Mouse (Mus musculus): ENCODE measurements around the gene Mtmr6. TPM values are rescaled to one million over a fixed set of nuclear protein-coding genes. Genes with fewer than 3 reads are reported as not detected.

Gene Mtmr6
- polyA plus RNA-seq, 1 experiment, result 18.6 TPM

DNA sequence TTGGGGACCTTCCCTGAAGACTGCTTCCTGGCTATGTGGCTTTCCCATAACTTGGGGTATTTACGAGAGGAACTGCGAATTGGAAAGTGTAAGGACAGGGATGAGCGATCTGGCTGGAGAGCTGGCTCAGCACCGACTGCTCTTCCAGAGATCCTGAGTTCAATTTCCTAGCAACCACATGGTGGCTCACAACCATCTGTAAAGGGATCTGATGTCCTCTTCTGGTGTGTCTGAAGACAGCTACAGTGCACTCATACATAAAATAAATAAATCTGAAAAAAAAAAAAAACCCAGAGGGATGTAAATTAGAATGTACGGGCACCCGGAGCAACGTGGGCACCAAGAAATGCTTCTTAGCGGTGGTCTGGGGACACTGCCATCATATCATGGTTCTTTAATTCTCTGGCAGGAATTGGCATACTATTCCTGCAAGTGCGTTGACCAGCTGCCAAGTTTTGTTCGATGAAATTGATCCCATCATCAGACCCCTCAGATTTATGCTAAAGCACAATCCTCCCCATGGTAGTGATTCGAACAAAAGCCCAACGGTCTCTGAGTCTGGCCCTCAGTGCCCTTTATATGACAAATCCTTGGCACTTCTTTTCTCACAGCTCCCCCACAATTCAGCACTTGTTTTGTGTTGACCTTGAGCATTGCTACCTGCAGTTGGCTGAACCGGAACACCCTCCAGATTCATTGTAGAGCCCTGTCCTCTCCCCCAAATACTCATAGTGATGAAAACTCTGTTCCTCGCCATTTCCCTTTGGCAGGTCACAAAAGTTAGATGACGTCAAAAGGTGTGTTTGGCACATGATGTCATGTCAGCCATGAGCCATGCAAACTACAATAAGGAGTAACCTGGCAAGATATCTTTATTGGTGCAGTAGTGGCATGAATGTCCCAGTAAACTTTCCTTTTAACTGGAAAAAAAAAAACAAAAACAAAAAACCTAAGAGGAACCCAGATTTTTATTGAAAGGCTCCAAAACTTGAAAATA lies 12.7 kb upstream of the Mtmr6 start:
- 25% methylated on average over 15 of the region's 15 CpGs for WGBS

DNA sequence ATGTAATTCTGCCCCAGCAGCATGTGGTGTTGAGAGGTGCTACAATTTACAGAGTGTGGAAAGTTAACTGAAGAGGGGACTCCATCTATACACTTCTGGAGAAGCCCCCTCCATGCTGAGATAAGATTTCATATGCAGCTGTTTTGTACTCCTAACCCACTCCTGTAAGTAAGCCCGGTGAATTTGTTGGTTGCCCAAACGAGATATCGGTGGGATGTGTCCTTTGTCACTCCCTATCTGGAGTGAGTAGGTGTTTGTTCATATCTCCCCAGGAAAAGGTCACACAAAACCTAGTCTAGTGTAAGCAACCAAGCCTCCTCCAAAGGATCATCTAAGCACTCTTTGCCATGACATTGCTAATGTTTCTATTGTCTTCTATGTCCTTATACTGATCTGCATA lies 11.6 kb upstream of the Mtmr6 start:
- H3K4me3 ChIP-seq (replicated peaks; ENCODE audit: control insufficient read depth, low read depth, low read length), result no peak overlapping the region
- 70% methylated on average over 3 of the region's 3 CpGs for WGBS
- H3K4me1 ChIP-seq (ENCODE audit: control insufficient read depth, insufficient read depth, low read length), result no peaks in the 10 kb centered on the region; the same call in 1 of the 2 replicates
- no peak for TF ChIP-seq POLR2A (IDR thresholded peaks at IDR 0.05; ENCODE audit: borderline replicate concordance, control insufficient read depth, low read depth, low read length)
- no peak for TF ChIP-seq CTCF (IDR thresholded peaks at IDR 0.05; ENCODE audit: control insufficient read depth, insufficient read depth, low read length)
- H3K27ac ChIP-seq (ENCODE audit: control insufficient read depth, insufficient read depth, low read depth, low read length, poor library complexity), result no peak overlapping the region

More for the DNA sequence above, 12.7 kb upstream of the Mtmr6 start:
- Histone ChIP-seq H3K27ac (ENCODE audit: control insufficient read depth, insufficient read depth, low read depth, low read length, poor library complexity) (peak overlapping the region; percentile 85), H3K4me1 (ENCODE audit: control insufficient read depth, insufficient read depth, low read length) (no peaks in the 10 kb centered on the region; the same call in 1 of the 2 replicates), H3K4me3 (replicated peaks; ENCODE audit: control insufficient read depth, low read depth, low read length) (peak overlapping the region; percentile 96)
- TF ChIP-seq CTCF (IDR thresholded peaks at IDR 0.05; ENCODE audit: control insufficient read depth, insufficient read depth, low read length), result no peak
- no peak for TF ChIP-seq POLR2A (IDR thresholded peaks at IDR 0.05; ENCODE audit: borderline replicate concordance, control insufficient read depth, low read depth, low read length)

DNA sequence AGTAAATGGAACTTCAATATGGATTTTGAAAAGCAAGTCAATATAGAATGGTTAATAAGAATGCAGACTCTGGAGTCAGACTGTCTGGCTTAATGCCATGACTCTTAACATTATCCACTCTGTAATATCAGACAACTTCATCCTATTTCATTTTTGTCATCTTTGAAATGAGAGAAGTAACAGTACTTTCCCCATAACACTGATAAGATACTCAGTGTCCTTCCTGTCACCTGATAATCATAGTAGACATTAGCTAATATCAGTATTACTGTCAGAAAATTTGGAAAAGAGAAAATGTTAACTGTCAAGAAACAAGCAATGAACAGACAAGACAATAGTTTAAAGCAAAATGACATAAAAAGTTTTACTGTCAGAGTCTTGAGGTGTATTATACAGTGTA lies 10.3 kb upstream of the Mtmr6 start:
- H3K4me3 ChIP-seq (replicated peaks; ENCODE audit: control insufficient read depth, low read depth, low read length), result no peak overlapping the region
- TF ChIP-seq CTCF (IDR thresholded peaks at IDR 0.05; ENCODE audit: control insufficient read depth, insufficient read depth, low read length) (no peak), POLR2A (IDR thresholded peaks at IDR 0.05; ENCODE audit: borderline replicate concordance, control insufficient read depth, low read depth, low read length) (no peak)
- H3K4me1 ChIP-seq (ENCODE audit: control insufficient read depth, insufficient read depth, low read length), result no peaks in the 10 kb centered on the region; the same call in 1 of the 2 replicates
- no peak overlapping the region for H3K27ac ChIP-seq (ENCODE audit: control insufficient read depth, insufficient read depth, low read depth, low read length, poor library complexity)

GRCm38 (mm10) chr14:60256356-60256755 lies 8.7 kb upstream of the Mtmr6 start:
- TF ChIP-seq POLR2A (IDR thresholded peaks at IDR 0.05; ENCODE audit: borderline replicate concordance, control insufficient read depth, low read depth, low read length) (no peak), CTCF (IDR thresholded peaks at IDR 0.05; ENCODE audit: control insufficient read depth, insufficient read depth, low read length) (no peak)
- 73% methylated on average over 3 of the region's 3 CpGs for WGBS
- Histone ChIP-seq H3K27ac (ENCODE audit: control insufficient read depth, insufficient read depth, low read depth, low read length, poor library complexity) (no peak overlapping the region), H3K4me3 (replicated peaks; ENCODE audit: control insufficient read depth, low read depth, low read length) (no peak overlapping the region), H3K4me1 (ENCODE audit: control insufficient read depth, insufficient read depth, low read length) (no peaks in the 10 kb centered on the region; the same call in 1 of the 2 replicates)

DNA sequence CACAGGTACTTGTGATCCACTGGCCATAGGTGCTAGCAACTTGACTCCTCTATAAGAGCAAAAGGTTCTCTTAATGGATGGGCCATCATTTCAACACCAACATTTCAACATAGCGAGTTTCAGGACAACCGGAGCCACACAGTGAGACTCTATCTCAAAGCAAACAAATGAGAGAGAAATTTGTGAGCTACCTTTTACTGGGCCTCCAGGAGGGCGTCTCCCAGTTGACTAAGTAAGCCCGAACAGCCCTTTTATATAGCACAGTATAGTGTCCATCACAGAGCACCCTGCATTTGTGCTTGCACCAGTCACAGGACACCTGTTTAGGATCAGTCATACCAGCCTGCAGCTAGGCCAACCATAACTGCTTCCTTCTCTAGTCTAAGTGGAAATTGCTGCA lies 7.9 kb upstream of the Mtmr6 start:
- Histone ChIP-seq H3K4me3 (replicated peaks; ENCODE audit: control insufficient read depth, low read depth, low read length) (no peak overlapping the region), H3K4me1 (ENCODE audit: control insufficient read depth, insufficient read depth, low read length) (no peaks in the 10 kb centered on the region; the same call in 1 of the 2 replicates), H3K27ac (ENCODE audit: control insufficient read depth, insufficient read depth, low read depth, low read length, poor library complexity) (no peak overlapping the region)
- WGBS, result 50% methylated on average over 4 of the region's 4 CpGs
- TF ChIP-seq CTCF (IDR thresholded peaks at IDR 0.05; ENCODE audit: control insufficient read depth, insufficient read depth, low read length), result no peak
- TF ChIP-seq POLR2A (IDR thresholded peaks at IDR 0.05; ENCODE audit: borderline replicate concordance, control insufficient read depth, low read depth, low read length), result no peak

DNA sequence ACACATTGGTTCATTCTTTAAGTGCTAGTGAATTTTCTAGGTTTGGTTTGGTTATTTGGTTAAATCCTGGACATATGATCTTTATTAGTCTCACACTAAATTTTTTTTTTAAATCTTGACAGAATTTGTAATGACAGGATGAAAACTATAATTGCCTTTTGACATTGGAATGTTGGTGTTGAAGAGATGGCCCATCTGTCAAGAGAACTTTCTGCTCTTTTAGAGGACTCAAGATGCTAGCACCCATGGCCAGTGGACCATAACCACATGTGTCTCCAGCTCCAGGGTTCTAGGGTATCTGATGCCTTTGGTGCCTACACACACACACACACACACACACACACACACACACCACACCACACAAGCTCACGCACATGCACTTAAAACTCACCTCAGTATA lies 7.2 kb upstream of the Mtmr6 start:
- WGBS, result 87% methylated on average over 1 of the region's 1 CpGs
- Histone ChIP-seq H3K4me3 (replicated peaks; ENCODE audit: control insufficient read depth, low read depth, low read length) (no peak overlapping the region), H3K27ac (ENCODE audit: control insufficient read depth, insufficient read depth, low read depth, low read length, poor library complexity) (no peak overlapping the region), H3K4me1 (ENCODE audit: control insufficient read depth, insufficient read depth, low read length) (no peaks in the 10 kb centered on the region; the same call in 1 of the 2 replicates)
- TF ChIP-seq POLR2A (IDR thresholded peaks at IDR 0.05; ENCODE audit: borderline replicate concordance, control insufficient read depth, low read depth, low read length) (no peak), CTCF (IDR thresholded peaks at IDR 0.05; ENCODE audit: control insufficient read depth, insufficient read depth, low read length) (no peak)

DNA sequence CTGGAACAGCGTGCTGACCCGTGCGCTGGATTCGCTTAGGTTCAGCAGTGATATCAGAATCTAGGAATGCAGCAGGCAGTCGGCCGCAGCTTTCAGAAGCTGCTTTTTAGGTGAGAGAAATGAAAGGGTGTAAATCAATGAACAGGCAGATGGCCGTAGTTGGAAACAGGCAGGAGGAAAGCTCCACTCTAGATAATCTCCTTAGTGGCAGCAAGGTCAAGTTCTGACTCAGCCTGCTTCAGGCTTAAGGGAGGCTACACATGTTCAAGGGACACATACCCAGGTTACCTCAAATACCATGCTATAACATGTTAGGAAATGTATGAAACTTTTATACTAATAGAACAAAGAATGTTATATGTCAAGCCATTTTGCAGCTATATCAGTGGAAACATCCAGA lies 2.7 kb upstream of the Mtmr6 start:
- no peak overlapping the region for H3K27ac ChIP-seq (ENCODE audit: control insufficient read depth, insufficient read depth, low read depth, low read length, poor library complexity)
- 86% methylated on average over 7 of the region's 7 CpGs for WGBS
- no peaks in the 10 kb centered on the region; the same call in 1 of the 2 replicates for H3K4me1 ChIP-seq (ENCODE audit: control insufficient read depth, insufficient read depth, low read length)
- no peak overlapping the region for H3K4me3 ChIP-seq (replicated peaks; ENCODE audit: control insufficient read depth, low read depth, low read length)
- TF ChIP-seq CTCF (IDR thresholded peaks at IDR 0.05; ENCODE audit: control insufficient read depth, insufficient read depth, low read length) (no peak), POLR2A (IDR thresholded peaks at IDR 0.05; ENCODE audit: borderline replicate concordance, control insufficient read depth, low read depth, low read length) (no peak)

- WGBS, result 13% methylated on average over 6 of the region's 6 CpGs
- peak overlapping the region; percentile 62 for H3K27ac ChIP-seq (ENCODE audit: control insufficient read depth, insufficient read depth, low read depth, low read length, poor library complexity)
- H3K4me3 ChIP-seq (replicated peaks; ENCODE audit: control insufficient read depth, low read depth, low read length), result peak overlapping the region; percentile 39
- peaks cover 2% of the 10 kb centered on the region; the same call in 1 of the 2 replicates for H3K4me1 ChIP-seq (ENCODE audit: control insufficient read depth, insufficient read depth, low read length)
- TF ChIP-seq POLR2A (IDR thresholded peaks at IDR 0.05; ENCODE audit: borderline replicate concordance, control insufficient read depth, low read depth, low read length) (no peak), CTCF (IDR thresholded peaks at IDR 0.05; ENCODE audit: control insufficient read depth, insufficient read depth, low read length) (no peak)
Observed at GRCm38 (mm10) chr14:60269333-60269732, 4.3 kb downstream of the Mtmr6 start.
